20 mouse cellular contexts compared by ENCODE assay signal in genomic region chr8:119702965-119703364, GRCm38 (mm10). TPM values are rescaled to one million over a fixed set of nuclear protein-coding genes. Genes with fewer than 3 reads are reported as not detected.
DNase-seq lines count a peak whose midpoint lies in the region; ATAC-seq and TF ChIP-seq lines count a peak whose summit lies in the region.
"Had no signal": no experiment of that assay in that cellular context is flagged by ENCODE, and none has a peak within 500 bp of the region (broad histone marks: within the 10 kb centered on the region; RNA-seq: fewer than 3 reads in every experiment).

No protein-coding gene starts in this region.

- TF ChIP-seq CTCF in kidney, postnatal 0 days (IDR thresholded peaks at IDR 0.05; ENCODE audit: low read depth): no peak

- no peak overlapping the region for H3K9ac ChIP-seq in kidney, postnatal 0 days (ENCODE audit: low read depth, low read length)
- H3K9ac ChIP-seq: forebrain, embryonic 13.5 days; forebrain, postnatal 0 days; hindbrain, embryonic 13.5 days had no signal

- H3K9me3 ChIP-seq in kidney, postnatal 0 days (replicated peaks; ENCODE audit: low read length): no peaks in the 10 kb centered on the region
- H3K9me3 ChIP-seq: embryonic facial prominence, embryonic 10.5 days; forebrain, embryonic 13.5 days; G1E; hindbrain, embryonic 13.5 days had no signal

- ATAC-seq in kidney, postnatal 0 days (replicated peaks; ENCODE audit: low FRiP score, low read depth): no peak
- ATAC-seq: CD4-positive, CD25-positive, alpha-beta regulatory T cell, adult 4 months; forebrain, embryonic 13.5 days; forebrain, postnatal 0 days; hindbrain, postnatal 0 days had no signal

- H3K4me1 ChIP-seq in kidney, postnatal 0 days (replicated peaks; ENCODE audit: insufficient read depth, low read length): peaks cover 13% of the 10 kb centered on the region
- H3K4me1 ChIP-seq: forebrain, embryonic 13.5 days had no signal

- H3K27me3 ChIP-seq in kidney, postnatal 0 days (ENCODE audit: insufficient read depth, low read length): peaks cover 23% of the 10 kb centered on the region

- H3K36me3 ChIP-seq in kidney, postnatal 0 days (ENCODE audit: insufficient read depth, low read length): no peaks in the 10 kb centered on the region
- H3K36me3 ChIP-seq: embryonic facial prominence, embryonic 10.5 days; G1E; hindbrain, embryonic 13.5 days had no signal

- DNase-seq in adrenal gland, postnatal 10 days: peak; percentile 52
- no peak for DNase-seq in adrenal gland, postnatal 4 days (ENCODE audit: low spot score in 2 of 2)
- peak; percentile 34 to 35 for DNase-seq in cerebellum, postnatal 10 days
- no peak for DNase-seq in cerebellum, adult 9-10 months
- DNase-seq in kidney, postnatal 0 days (ENCODE audit: low spot score): peak; percentile 36
- DNase-seq in kidney, adult 8-10 months: no peak
- DNase-seq in left cerebral cortex, postnatal 4 days: peak; percentile 21
- no peak for DNase-seq in left cerebral cortex, postnatal 36 days (ENCODE audit: low spot score in 2 of 2)
- DNase-seq: B cell, adult 2 months; cerebellum, adult 2 months; forebrain, postnatal 0 days; gastrocnemius, postnatal 14 days; heart, postnatal 10 days had no signal

- intact Hi-C loops in left cerebral cortex, postnatal 4 days (cut with DNase I): no loop called here
- intact Hi-C loops in left cerebral cortex, postnatal 36 days (cut with DNase I): loop anchor here (10.0 kb wide), 1 partner anchor 222 kb away; no protein-coding TSS in a partner anchor

- no peak overlapping the region for H3K27ac ChIP-seq in kidney, postnatal 0 days
- H3K27ac ChIP-seq: embryonic facial prominence, embryonic 10.5 days; forebrain, embryonic 13.5 days; hindbrain, embryonic 13.5 days; hindbrain, postnatal 0 days had no signal

- H3K4me2 ChIP-seq in kidney, postnatal 0 days (ENCODE audit: low read length): no peak overlapping the region
- H3K4me2 ChIP-seq: forebrain, embryonic 13.5 days; hindbrain, embryonic 13.5 days had no signal

- no peak overlapping the region for H3K4me3 ChIP-seq in kidney, postnatal 0 days (replicated peaks; ENCODE audit: low read depth, low read length)
- H3K4me3 ChIP-seq: embryonic facial prominence, embryonic 10.5 days; forebrain, embryonic 13.5 days; hindbrain, embryonic 13.5 days had no signal

- WGBS in kidney, postnatal 0 days: 25% methylated on average over 7 of the region's 7 CpGs

RNA-seq across cellular contexts. Expression of gene Atp2c2, which starts 3.2 kb away (rescaled TPM):
- under 1 TPM; 0.12 to 0.39 TPM for total RNA-seq in adrenal gland, postnatal 10 days (2021)
- under 1 TPM; 0.42 to 0.48 TPM for total RNA-seq in adrenal gland, postnatal 4 days (2021)
- 1.3 and 1.6 TPM in 2 replicates for polyA plus RNA-seq in kidney, postnatal 0 days (2015; fragmentation: Nextera tagmentation; extraction: Ambion mirVana)
- total RNA-seq in left cerebral cortex, postnatal 4 days (2021): under 1 TPM; 0.14 to 0.16 TPM
- 1 to 10 TPM; 2.0 to 2.6 TPM for total RNA-seq in left cerebral cortex, postnatal 36 days (2021)
- total RNA-seq: forebrain, postnatal 0 days; G1E; heart, postnatal 10 days; hematopoietic stem cell, adult 5-6 weeks had no signal
- polyA plus RNA-seq: forebrain, embryonic 13.5 days; G1E had no signal

RNA-seq across cellular contexts. Expression of gene Wfdc1, which starts 36.8 kb away (rescaled TPM):
- 10 to 100 TPM; 15.4 to 17.4 TPM for total RNA-seq in adrenal gland, postnatal 10 days (2021)
- total RNA-seq in adrenal gland, postnatal 4 days (2021): 10 to 100 TPM; 19.7 to 26.9 TPM
- polyA plus RNA-seq in kidney, postnatal 0 days (2015; fragmentation: Nextera tagmentation; extraction: Ambion mirVana): 6.2 and 6.9 TPM in 2 replicates
- total RNA-seq in left cerebral cortex, postnatal 4 days (2021): 1 to 10 TPM; 3.6 to 4.9 TPM
- total RNA-seq in left cerebral cortex, postnatal 36 days (2021): 10 to 100 TPM in 1 of 2 experiments, 1 to 10 TPM in 1; 7.3 to 10.7 TPM
- total RNA-seq: G1E; hematopoietic stem cell, adult 5-6 weeks had no signal
- polyA plus RNA-seq: CD4-positive, CD25-positive, alpha-beta regulatory T cell, adult 4 months; G1E had no signal

Comparison
In these comparisons a context has a peak if more than half of its experiments do, and no peak if none do; other contexts are left out.
1. DNase-seq: peak in adrenal gland, postnatal 10 days (single experiment), cerebellum, postnatal 10 days (2 of 2), kidney, postnatal 0 days (single experiment) and left cerebral cortex, postnatal 4 days (single experiment); none in adrenal gland, postnatal 4 days (0 of 2), cerebellum, adult 9-10 months (single experiment), kidney, adult 8-10 months (0 of 2) and left cerebral cortex, postnatal 36 days (0 of 2).